Mouse (Mus musculus): ENCODE measurements around the gene Dmgdh. TPM values are rescaled to one million over a fixed set of nuclear protein-coding genes. Genes with fewer than 3 reads are reported as not detected.

Dmgdh gene
- total and polyA plus RNA-seq, 3 experiments: 0.20 to 0.27 TPM; not detected in 1

DNA sequence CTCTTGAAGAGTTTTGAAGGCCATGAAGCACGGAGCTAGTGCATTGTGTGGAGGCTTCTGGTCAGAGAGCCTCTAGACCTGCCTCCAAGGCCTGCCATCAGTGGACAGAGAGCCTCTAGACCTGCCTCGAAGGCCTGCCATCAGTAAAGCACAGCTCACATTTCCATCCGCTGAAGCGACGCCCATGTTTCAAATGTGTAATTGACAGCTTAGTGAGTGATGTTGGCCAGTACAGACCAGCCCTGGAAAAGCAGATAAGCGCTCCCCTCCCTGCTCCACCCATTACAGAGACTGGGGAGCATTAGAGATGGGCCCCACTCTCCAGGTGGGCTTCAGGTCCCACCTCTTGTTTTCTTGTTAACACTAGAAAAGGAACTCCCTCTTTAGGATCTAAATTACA is 83.3 kb downstream of the Dmgdh start:
- TF ChIP-seq UBTF (IDR thresholded peaks at IDR 0.05; ENCODE audit: low read depth, low read length) (no peak), CHD1 (IDR thresholded peaks at IDR 0.05; ENCODE audit: low read depth, low read length) (no peak), MAZ (IDR thresholded peaks at IDR 0.05; ENCODE audit: low read depth, low read length) (no peak), ZC3H11A (IDR thresholded peaks at IDR 0.05; ENCODE audit: low read depth, low read length) (no peak), IRF4 (IDR thresholded peaks at IDR 0.05; ENCODE audit: low read depth, low read length) (no peak), CHD2 (IDR thresholded peaks at IDR 0.05; ENCODE audit: low read length) (no peak), TCF12 (IDR thresholded peaks at IDR 0.05; ENCODE audit: low read depth, low read length) (no peak)
- in situ Hi-C loops (cut with MboI; ENCODE audit: low pct_ligation_motif_present, low pct_unique_long_range_greater_than_20kb, low sequenced_read_pairs): no loop called here
- dilution Hi-C loops (cut with MboI; ENCODE audit: extremely low pct_ligation_motif_present, extremely low pct_unique_long_range_greater_than_20kb, low sequenced_read_pairs): no loop called here
- H3K27me3 ChIP-seq (replicated peaks): no peaks in the 10 kb centered on the region
- H3K9ac ChIP-seq (ENCODE audit: insufficient read depth, low read depth): no peak overlapping the region
- no peaks in the 10 kb centered on the region for H3K79me2 ChIP-seq (replicated peaks; ENCODE audit: control insufficient read depth, extremely low read depth, insufficient read depth, poor library complexity, severe bottlenecking)
- DNase-seq (ENCODE audit: extremely low read depth): no peak
- no peak overlapping the region for H3K4me2 ChIP-seq (ENCODE audit: insufficient read depth, low read depth, poor library complexity, severe bottlenecking)
- no peaks in the 10 kb centered on the region for H3K36me3 ChIP-seq (replicated peaks in 1 of 2; ENCODE audit: control insufficient read depth in 1 of 2, insufficient read depth in 1 of 2, low read length in 1 of 2)
- H3K27ac ChIP-seq (ENCODE audit: insufficient read depth, low read depth): no peak overlapping the region
- no peak overlapping the region for H3K4me3 ChIP-seq (replicated peaks in 1 of 3; ENCODE audit: low read depth in 2 of 3, low read length in 2 of 3, poor library complexity in 1 of 3)
- no peaks in the 10 kb centered on the region for H3K9me3 ChIP-seq (replicated peaks; ENCODE audit: low read length)
- peaks cover 0 to 16% of the 10 kb centered on the region in 2 experiments; a peak in 2 of 4 replicates for H3K4me1 ChIP-seq (ENCODE audit: control insufficient read depth in 1 of 2, insufficient read depth in 2 of 2)

GRCm38 (mm10) chr13:93758149-93758898 is 84.1 kb downstream of the Dmgdh start:
- in situ Hi-C loops (cut with MboI; ENCODE audit: low pct_ligation_motif_present, low pct_unique_long_range_greater_than_20kb, low sequenced_read_pairs): no loop called here
- Histone ChIP-seq H3K4me3 (replicated peaks in 1 of 3; ENCODE audit: low read depth in 2 of 3, low read length in 2 of 3, poor library complexity in 1 of 3) (no peak overlapping the region), H3K27ac (ENCODE audit: insufficient read depth, low read depth) (no peak overlapping the region), H3K4me1 (ENCODE audit: control insufficient read depth in 1 of 2, insufficient read depth in 2 of 2) (peaks cover 0 to 20% of the 10 kb centered on the region in 2 experiments; a peak in 2 of 4 replicates), H3K9ac (ENCODE audit: insufficient read depth, low read depth) (no peak overlapping the region), H3K27me3 (replicated peaks) (no peaks in the 10 kb centered on the region), H3K4me2 (ENCODE audit: insufficient read depth, low read depth, poor library complexity, severe bottlenecking) (no peak overlapping the region), H3K36me3 (replicated peaks in 1 of 2; ENCODE audit: control insufficient read depth in 1 of 2, insufficient read depth in 1 of 2, low read length in 1 of 2) (no peaks in the 10 kb centered on the region), H3K79me2 (replicated peaks; ENCODE audit: control insufficient read depth, extremely low read depth, insufficient read depth, poor library complexity, severe bottlenecking) (no peaks in the 10 kb centered on the region), H3K9me3 (replicated peaks; ENCODE audit: low read length) (no peaks in the 10 kb centered on the region)
- dilution Hi-C loops (cut with MboI; ENCODE audit: extremely low pct_ligation_motif_present, extremely low pct_unique_long_range_greater_than_20kb, low sequenced_read_pairs): no loop called here
- DNase-seq (ENCODE audit: extremely low read depth): no peak
- no peak for TF ChIP-seq MEF2A (IDR thresholded peaks at IDR 0.05; ENCODE audit: borderline replicate concordance, low read depth, low read length)
- no peak for TF ChIP-seq BHLHE40 (IDR thresholded peaks at IDR 0.05; ENCODE audit: low read depth, low read length)
- TF ChIP-seq MAZ (IDR thresholded peaks at IDR 0.05; ENCODE audit: low read depth, low read length): no peak
- no peak for TF ChIP-seq POLR2AphosphoS2 (IDR thresholded peaks at IDR 0.05; ENCODE audit: low read depth, low read length)

GRCm38 (mm10) chr13:93761831-93762230 is 87.6 kb downstream of the Dmgdh start:
- H3K9ac ChIP-seq (ENCODE audit: insufficient read depth, low read depth): no peak overlapping the region
- H3K4me1 ChIP-seq (ENCODE audit: control insufficient read depth in 1 of 2, insufficient read depth in 2 of 2): peaks cover 0 to 8% of the 10 kb centered on the region in 2 experiments; a peak in 2 of 4 replicates
- DNase-seq (ENCODE audit: extremely low read depth): peak; percentile 17
- no peaks in the 10 kb centered on the region for H3K9me3 ChIP-seq (replicated peaks; ENCODE audit: low read length)
- peak; percentile 68 for TF ChIP-seq BHLHE40 (IDR thresholded peaks at IDR 0.05; ENCODE audit: low read depth, low read length)
- TF ChIP-seq MAZ (IDR thresholded peaks at IDR 0.05; ENCODE audit: low read depth, low read length): no peak
- no peak for TF ChIP-seq USF1 (IDR thresholded peaks at IDR 0.05; ENCODE audit: low read depth, low read length)
- TF ChIP-seq ELF1 (IDR thresholded peaks at IDR 0.05; ENCODE audit: low read depth, low read length): no peak
- peak; percentile 69 for TF ChIP-seq ETS1 (conservative IDR thresholded peaks at IDR 0.05; ENCODE audit: low read depth, low read length)
- no peaks in the 10 kb centered on the region for H3K27me3 ChIP-seq (replicated peaks)
- H3K36me3 ChIP-seq (replicated peaks in 1 of 2; ENCODE audit: control insufficient read depth in 1 of 2, insufficient read depth in 1 of 2, low read length in 1 of 2): no peaks in the 10 kb centered on the region
- dilution Hi-C loops (cut with MboI; ENCODE audit: extremely low pct_ligation_motif_present, extremely low pct_unique_long_range_greater_than_20kb, low sequenced_read_pairs): no loop called here
- H3K27ac ChIP-seq (ENCODE audit: insufficient read depth, low read depth): no peak overlapping the region
- no peak overlapping the region for H3K4me2 ChIP-seq (ENCODE audit: insufficient read depth, low read depth, poor library complexity, severe bottlenecking)
- in situ Hi-C loops (cut with MboI; ENCODE audit: low pct_ligation_motif_present, low pct_unique_long_range_greater_than_20kb, low sequenced_read_pairs): no loop called here
- H3K4me3 ChIP-seq (replicated peaks in 1 of 3; ENCODE audit: low read depth in 2 of 3, low read length in 2 of 3, poor library complexity in 1 of 3): no peak overlapping the region
- H3K79me2 ChIP-seq (replicated peaks; ENCODE audit: control insufficient read depth, extremely low read depth, insufficient read depth, poor library complexity, severe bottlenecking): no peaks in the 10 kb centered on the region

All from CH12.LX (cell line).